Mouse (Mus musculus) ovary, adult 18-20 months (tissue): ENCODE data around the gene Gm10260.

Experiments used
- DNase-seq: peaks from one replicate; pipeline ENCODE4 v3.0.0; 2022; ENCODE audit warnings: low spot score, mixed read lengths

The Gm10260 gene

GRCm38 (mm10) chr13:97760532-97760931 lies at the start of gene Gm10260:
Gene Gm10260, minus strand, starts transcription at chr13:97760632.
- no peak for DNase-seq

- no peak for DNase-seq
Measured at GRCm38 (mm10) chr13:97809828-97810227, 49.4 kb upstream of the Gm10260 start.

GRCm38 (mm10) chr13:97805907-97806306 lies 45.5 kb upstream of the Gm10260 start:
- DNase-seq, result no peak

- no peak for DNase-seq
Measured at GRCm38 (mm10) chr13:97802386-97802785, 42.0 kb upstream of the Gm10260 start.

- no peak for DNase-seq
Measured at GRCm38 (mm10) chr13:97797462-97797861, 37.0 kb upstream of the Gm10260 start.

- no peak for DNase-seq
Measured at GRCm38 (mm10) chr13:97794780-97795179, 34.3 kb upstream of the Gm10260 start.

- no peak for DNase-seq
Measured at GRCm38 (mm10) chr13:97793932-97794331, 33.5 kb upstream of the Gm10260 start.

GRCm38 (mm10) chr13:97791664-97792063 lies 31.2 kb upstream of the Gm10260 start:
- no peak for DNase-seq

GRCm38 (mm10) chr13:97789782-97790450 lies 29.5 kb upstream of the Gm10260 start:
- DNase-seq, result no peak

- DNase-seq, result no peak
Measured at GRCm38 (mm10) chr13:97785167-97785835, 24.9 kb upstream of the Gm10260 start.

- DNase-seq, result no peak
Measured at GRCm38 (mm10) chr13:97783423-97784143, 23.2 kb upstream of the Gm10260 start.

- DNase-seq, result no peak
Measured at GRCm38 (mm10) chr13:97782063-97782462, 21.6 kb upstream of the Gm10260 start.

- no peak for DNase-seq
Measured at GRCm38 (mm10) chr13:97781637-97782036, 21.2 kb upstream of the Gm10260 start.

GRCm38 (mm10) chr13:97780556-97780955 lies 20.1 kb upstream of the Gm10260 start:
- DNase-seq, result no peak

- DNase-seq, result no peak
Measured at GRCm38 (mm10) chr13:97779657-97780445, 19.4 kb upstream of the Gm10260 start.

- no peak for DNase-seq
Measured at GRCm38 (mm10) chr13:97778698-97779194, 18.3 kb upstream of the Gm10260 start.

GRCm38 (mm10) chr13:97777667-97778066 lies 17.2 kb upstream of the Gm10260 start:
- no peak for DNase-seq

GRCm38 (mm10) chr13:97776702-97777101 lies 16.3 kb upstream of the Gm10260 start:
- DNase-seq, result peak; percentile 67

GRCm38 (mm10) chr13:97775907-97776306 lies 15.5 kb upstream of the Gm10260 start:
- DNase-seq, result no peak

- peak; percentile 6 for DNase-seq
Measured at GRCm38 (mm10) chr13:97774740-97775425, 14.5 kb upstream of the Gm10260 start.

- DNase-seq, result no peak
Measured at GRCm38 (mm10) chr13:97769205-97769604, 8.8 kb upstream of the Gm10260 start.
